Mouse (Mus musculus) naive thymus-derived CD4-positive, alpha-beta T cell, adult 2 months (primary cell): ENCODE measurements at regions not wholly inside any gene's neighbourhood (a gene's known extent, or its start where the extent isn't known, plus 50 kb on each side); places are given as distances from the start of the nearest gene placed in this dataset.

Experiments used
- DNase-seq: peaks from one replicate; pipeline ENCODE4 v3.0.0-alpha.2; 2011; ENCODE audit warnings: low read depth

DNA sequence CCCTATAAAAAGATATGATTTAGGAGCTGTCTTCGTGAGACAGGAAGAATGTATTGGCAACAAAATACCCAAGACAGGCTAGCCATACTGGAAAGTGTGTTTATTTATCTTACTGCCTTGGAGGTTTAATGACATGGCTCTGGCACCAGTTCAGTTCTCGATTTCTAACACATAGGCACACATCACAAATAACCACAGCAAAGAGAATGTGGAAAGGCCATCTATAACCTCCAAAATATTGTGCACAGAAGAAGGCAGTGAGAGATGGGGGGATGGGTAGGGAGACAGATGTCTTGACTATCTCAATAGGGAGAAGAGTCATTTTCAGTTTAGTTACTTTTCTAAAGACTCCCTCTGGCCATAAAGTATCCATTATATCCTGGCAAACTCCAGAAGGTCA, 90.5 kb downstream of the Minar1 start:
- DNase-seq = no peak

DNA sequence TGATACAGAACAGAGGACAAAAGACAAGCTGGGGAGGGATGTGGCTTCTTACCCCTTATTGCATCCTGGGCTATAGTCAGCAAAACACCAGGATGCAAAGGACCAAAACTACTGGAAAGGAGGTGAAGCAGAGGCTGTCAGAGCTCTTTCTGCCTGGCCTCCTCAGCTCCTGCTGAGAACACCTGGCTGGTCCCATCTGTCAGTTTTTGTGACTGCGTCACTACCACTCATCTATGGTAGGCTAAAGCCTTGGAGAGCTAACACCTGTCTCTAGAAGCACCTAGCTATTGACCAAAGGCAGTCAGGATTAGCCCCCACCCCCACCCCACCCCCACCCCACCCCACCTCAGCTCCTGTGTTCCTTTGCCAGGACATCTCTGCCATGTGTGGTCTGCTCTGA, 98.8 kb downstream of the Minar1 start:
- no peak for DNase-seq

DNA sequence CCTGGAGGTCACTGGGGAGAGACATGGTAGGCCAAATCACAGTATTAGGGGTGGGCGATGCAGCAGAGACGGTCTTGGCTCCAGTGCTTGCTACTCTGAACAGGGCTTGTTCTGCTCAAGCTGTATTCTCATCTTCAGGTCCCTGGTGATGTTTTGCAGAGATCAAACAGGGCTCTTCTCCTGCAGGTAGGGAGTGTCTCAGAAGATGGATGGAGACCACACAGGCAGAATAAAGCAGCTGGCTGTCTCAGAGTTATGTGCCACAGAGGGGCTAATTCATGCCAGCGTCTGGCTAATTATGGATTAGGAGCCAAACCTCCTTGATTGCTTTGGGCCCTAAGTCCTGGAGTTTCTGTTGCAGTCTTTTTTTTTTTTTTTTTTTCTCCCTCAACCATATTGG, 99.2 kb downstream of the Minar1 start:
- no peak for DNase-seq

DNA sequence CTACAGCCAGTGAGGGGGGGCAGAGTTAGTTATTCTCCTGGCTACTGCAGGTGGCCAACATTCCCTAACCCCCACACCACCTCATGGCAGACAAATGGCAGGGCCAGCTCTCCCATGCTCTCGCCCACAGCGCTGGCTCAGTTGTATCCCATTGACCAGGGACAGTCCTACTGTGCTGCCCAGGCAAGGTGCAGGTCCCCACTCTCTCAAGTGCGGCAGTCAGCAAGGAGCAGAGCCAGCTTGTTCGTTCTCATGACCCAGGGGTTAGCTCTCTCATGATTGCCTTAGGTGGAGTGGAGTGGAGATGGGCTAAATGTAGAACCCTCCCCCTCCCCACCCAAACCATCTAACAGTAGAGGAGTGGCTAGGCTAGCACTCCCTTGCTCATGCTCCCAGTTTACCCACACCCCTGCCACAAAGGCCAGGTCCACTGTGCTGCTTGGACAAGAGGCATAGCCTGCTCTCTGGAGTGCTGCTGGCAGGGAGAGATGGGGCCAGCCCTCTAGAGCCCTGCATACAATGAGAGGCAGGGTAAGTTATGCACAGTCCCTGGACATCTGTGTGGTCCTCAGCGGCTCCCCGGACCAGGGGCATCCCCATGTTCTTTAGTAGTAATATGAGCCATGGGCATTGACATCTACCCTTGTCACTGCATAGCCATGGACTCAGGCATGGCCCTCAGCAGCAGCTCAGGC, 114.4 kb downstream of the Minar1 start:
- no peak for DNase-seq

GRCm38 (mm10) chr9:89502083-89502482, 120.8 kb downstream of the Minar1 start:
- DNase-seq = no peak

GRCm38 (mm10) chr9:89497399-89497749, 125.6 kb downstream of the Minar1 start:
- DNase-seq = no peak

GRCm38 (mm10) chr9:89496729-89497398, 126.1 kb downstream of the Minar1 start:
- DNase-seq = no peak

- no peak for DNase-seq
Measured at GRCm38 (mm10) chr9:89487601-89488000, 135.3 kb downstream of the Minar1 start.

- no peak for DNase-seq
Measured at GRCm38 (mm10) chr9:89479406-89479805, 143.5 kb downstream of the Minar1 start.

DNA sequence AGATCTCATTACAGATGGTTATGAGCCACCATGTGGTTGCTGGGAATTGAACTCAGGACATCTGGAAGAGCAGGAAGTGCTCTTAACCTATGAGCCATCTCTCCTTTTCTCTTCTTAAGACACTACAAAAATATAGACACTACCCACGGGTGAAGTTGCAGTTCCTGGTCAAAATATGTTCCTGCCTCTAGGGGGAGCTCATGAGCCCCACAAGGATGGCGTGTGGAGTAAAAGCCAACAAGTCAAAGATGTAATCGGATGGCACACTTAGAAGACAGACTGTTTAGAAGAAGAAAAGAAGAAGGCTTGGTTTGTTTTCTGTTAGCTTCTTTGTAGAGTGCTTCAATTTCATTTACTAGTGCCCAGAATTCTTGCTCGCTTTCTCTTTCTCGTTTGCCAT, 161.7 kb downstream of the Minar1 start:
- peak; percentile 6 for DNase-seq

DNA sequence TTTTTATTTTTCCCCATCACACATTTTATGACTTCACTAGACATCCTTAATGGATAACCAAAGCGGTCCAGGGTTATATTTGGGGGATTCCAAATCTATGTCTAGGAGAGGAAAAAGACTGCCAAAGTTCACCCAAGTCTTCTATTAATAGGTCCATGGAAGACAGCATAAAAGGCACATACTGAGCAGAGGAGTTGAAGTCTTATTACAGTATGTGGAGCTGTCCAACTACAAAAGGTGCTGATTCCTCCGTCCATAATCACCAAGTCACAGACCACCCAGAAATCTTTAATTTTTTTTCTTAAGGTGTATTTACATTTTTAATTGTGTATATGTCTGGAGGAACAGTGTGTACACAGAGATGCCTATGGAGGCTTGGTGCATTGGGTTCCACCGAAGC, 166.3 kb downstream of the Minar1 start:
- DNase-seq = no peak

DNA sequence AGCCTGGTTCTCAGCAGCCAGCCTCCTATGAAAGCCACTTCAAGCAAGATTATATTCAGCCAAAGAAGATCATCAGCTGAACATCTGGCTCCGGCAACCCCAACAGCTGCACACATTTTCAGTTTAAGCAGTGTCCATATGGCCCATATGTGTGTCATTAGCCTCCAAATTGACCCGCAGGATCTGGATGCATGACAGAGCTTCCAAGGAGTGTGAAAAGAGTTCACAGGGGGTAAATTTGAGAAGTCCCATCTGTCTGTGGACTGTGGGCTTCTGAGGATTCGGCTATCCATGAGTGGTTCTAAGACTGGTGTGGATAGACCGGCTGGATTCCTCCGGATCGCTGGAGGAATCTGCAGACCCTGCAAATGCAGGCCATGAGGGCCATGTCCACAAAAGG, 173.3 kb downstream of the Minar1 start:
- DNase-seq = no peak
